Mouse (Mus musculus): ENCODE results near the gene Idnk.
A peak's percentile ranks its signal among the peaks of the same experiment; 100 is the strongest.

Gene Idnk

GRCm38 (mm10) chr13:58194908-58195307, 37.5 kb downstream of the Idnk start:
- DNase-seq = no peak

GRCm38 (mm10) chr13:58197211-58197610, 39.8 kb downstream of the Idnk start:
- DNase-seq = no peak

- DNase-seq = no peak
Observed at GRCm38 (mm10) chr13:58197981-58198640, 40.7 kb downstream of the Idnk start.

GRCm38 (mm10) chr13:58201343-58201742, 43.9 kb downstream of the Idnk start:
- DNase-seq = no peak

GRCm38 (mm10) chr13:58201908-58202307, 44.5 kb downstream of the Idnk start:
- no peak for DNase-seq

GRCm38 (mm10) chr13:58202903-58203302, 45.5 kb downstream of the Idnk start:
- DNase-seq = peak; percentile 47

GRCm38 (mm10) chr13:58204202-58204601, 46.8 kb downstream of the Idnk start:
- no peak for DNase-seq

- no peak for DNase-seq
Observed at GRCm38 (mm10) chr13:58204986-58205385, 47.5 kb downstream of the Idnk start.

- DNase-seq = no peak
Observed at GRCm38 (mm10) chr13:58206084-58206483, 48.6 kb downstream of the Idnk start.

- DNase-seq = no peak
Observed at GRCm38 (mm10) chr13:58210441-58210840, 53.0 kb downstream of the Idnk start.

- DNase-seq = no peak
Observed at GRCm38 (mm10) chr13:58212530-58212929, 55.1 kb downstream of the Idnk start.

- DNase-seq = no peak
Observed at GRCm38 (mm10) chr13:58213801-58214200, 56.4 kb downstream of the Idnk start.

Measured in right cerebral cortex, postnatal 25 days (tissue).